Mouse (Mus musculus): ENCODE measurements around the gene Pde4c. TPM values are rescaled to one million over a fixed set of nuclear protein-coding genes. Genes with fewer than 3 reads are reported as not detected.

Pde4c gene
- total and polyA plus RNA-seq, 2 experiments from 2014 or later = 0.23 to 0.48 TPM

GRCm38 (mm10) chr8:70795370-70795769 is 71.8 kb downstream of the Pde4c start:
- H3K27me3 ChIP-seq (ENCODE audit: insufficient read depth, low read length) = no peaks in the 10 kb centered on the region; the same call in none of the 2 replicates
- ATAC-seq (no peak), DNase-seq (no peak)
- H3K4me1 ChIP-seq (ENCODE audit: insufficient read depth) = peaks cover 28% of the 10 kb centered on the region
- no peaks in the 10 kb centered on the region for H3K9me3 ChIP-seq (ENCODE audit: low read length)
- H3K9ac ChIP-seq = no peak overlapping the region
- 89% methylated on average over 2 of the region's 2 CpGs for WGBS
- H3K27ac ChIP-seq (ENCODE audit: low read depth, low read length) = no peak overlapping the region
- TF ChIP-seq CTCF (IDR thresholded peaks at IDR 0.05; ENCODE audit: low read depth) = peak; percentile 39
- H3K4me3 ChIP-seq (ENCODE audit: low read depth, low read length) = no peak overlapping the region
- no peaks in the 10 kb centered on the region for H3K36me3 ChIP-seq (ENCODE audit: insufficient read depth)
- no peak overlapping the region for H3K4me2 ChIP-seq (ENCODE audit: low read depth)

GRCm38 (mm10) chr8:70796403-70797080 is 73.0 kb downstream of the Pde4c start:
- Histone ChIP-seq H3K4me3 (ENCODE audit: low read depth, low read length) (peak overlapping the region; percentile 62), H3K27ac (ENCODE audit: low read depth, low read length) (peak overlapping the region; percentile 59; the same call in 1 of the 2 replicates), H3K27me3 (ENCODE audit: insufficient read depth, low read length) (no peaks in the 10 kb centered on the region; the same call in none of the 2 replicates), H3K4me2 (ENCODE audit: low read depth) (peak overlapping the region; percentile 94), H3K36me3 (ENCODE audit: insufficient read depth) (no peaks in the 10 kb centered on the region), H3K9me3 (ENCODE audit: low read length) (no peaks in the 10 kb centered on the region), H3K9ac (peak overlapping the region; percentile 59), H3K4me1 (ENCODE audit: insufficient read depth) (peaks cover 30% of the 10 kb centered on the region)
- DNase-seq (no peak), ATAC-seq (no peak)
- 1% methylated on average over 52 of the region's 54 CpGs for WGBS
- TF ChIP-seq CTCF (IDR thresholded peaks at IDR 0.05; ENCODE audit: low read depth) = no peak

DNA sequence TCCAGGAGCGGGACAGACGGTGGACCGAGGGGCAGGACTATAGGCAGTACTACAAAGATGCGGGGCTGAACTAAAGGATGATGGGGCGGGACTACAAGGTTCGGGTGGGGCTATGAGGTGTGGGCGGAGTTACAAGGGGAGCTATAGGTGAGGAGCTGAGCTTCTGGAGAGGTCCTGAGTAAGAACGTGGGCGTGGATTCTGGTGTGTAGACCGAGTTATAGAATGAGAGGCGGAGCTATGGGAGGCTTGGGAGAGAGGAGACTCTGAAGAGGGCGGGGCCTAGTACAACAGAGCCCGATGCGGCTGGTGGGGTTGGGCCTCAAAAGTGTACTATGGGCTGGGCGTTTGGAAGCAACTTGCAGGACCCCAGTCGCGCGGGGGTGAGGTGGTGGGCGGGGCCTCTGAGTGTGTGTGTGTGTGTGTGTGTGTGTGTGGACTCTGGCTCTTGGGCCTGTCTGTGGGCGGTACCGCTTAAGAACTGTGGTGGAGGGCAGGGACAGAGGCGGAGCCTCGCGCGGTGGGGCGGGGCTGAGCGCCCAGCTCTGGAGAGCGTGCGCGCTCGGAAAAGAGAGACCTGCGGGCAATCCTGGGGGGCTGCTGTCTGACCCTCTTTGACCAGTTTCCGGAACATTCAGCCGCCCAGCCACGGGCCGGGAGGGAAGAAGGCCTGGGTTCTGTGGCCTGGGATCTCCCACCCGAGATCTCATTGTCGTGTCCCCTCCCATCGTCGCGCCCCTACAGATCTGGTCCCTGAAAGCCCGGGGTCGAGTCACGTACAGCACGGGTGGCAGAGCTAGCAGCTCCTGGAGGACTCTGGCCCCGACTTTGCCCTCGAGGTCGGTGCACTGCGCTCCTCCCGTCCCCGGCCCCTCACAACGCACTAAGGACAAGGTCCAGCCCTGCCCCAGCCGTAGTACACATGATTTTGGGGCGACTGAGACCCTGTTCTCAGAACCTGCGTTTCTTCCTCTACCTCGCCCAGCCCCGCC is 73.9 kb downstream of the Pde4c start:
- Histone ChIP-seq H3K36me3 (ENCODE audit: insufficient read depth) (no peaks in the 10 kb centered on the region), H3K27ac (ENCODE audit: low read depth, low read length) (peak overlapping the region; percentile 59), H3K9me3 (ENCODE audit: low read length) (no peaks in the 10 kb centered on the region), H3K27me3 (ENCODE audit: insufficient read depth, low read length) (no peaks in the 10 kb centered on the region; the same call in none of the 2 replicates), H3K4me2 (ENCODE audit: low read depth) (peak overlapping the region; percentile 94), H3K9ac (peak overlapping the region; percentile 59), H3K4me1 (ENCODE audit: insufficient read depth) (peaks cover 28% of the 10 kb centered on the region), H3K4me3 (ENCODE audit: low read depth, low read length) (peak overlapping the region; percentile 62)
- ATAC-seq = peak; percentile 75
- DNase-seq = peak; percentile 93
- no peak for TF ChIP-seq CTCF (IDR thresholded peaks at IDR 0.05; ENCODE audit: low read depth)
- 2% methylated on average over 57 of the region's 57 CpGs for WGBS

DNA sequence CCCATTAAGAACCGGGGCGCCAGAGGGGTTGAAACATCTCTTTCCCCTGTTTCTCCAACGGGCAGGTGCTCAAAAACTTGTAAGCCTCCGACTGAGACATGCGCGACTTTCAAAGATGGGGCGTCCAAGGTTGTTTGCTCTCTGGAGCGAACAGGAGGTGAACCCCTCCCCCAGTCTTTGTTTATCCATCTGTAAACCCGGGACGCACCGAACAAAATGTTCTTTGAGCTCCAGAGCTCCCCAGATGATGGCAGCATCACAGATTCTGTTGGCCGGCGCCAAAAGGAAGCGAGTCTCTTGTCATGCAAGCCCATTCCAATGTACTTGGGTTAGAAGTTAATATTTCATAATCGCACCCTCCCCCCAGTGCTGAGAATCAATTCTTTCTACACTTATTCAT is 74.8 kb downstream of the Pde4c start:
- H3K9ac ChIP-seq = peak overlapping the region; percentile 59; the same call in 1 of the 2 replicates
- peak overlapping the region; percentile 94 for H3K4me2 ChIP-seq (ENCODE audit: low read depth)
- TF ChIP-seq CTCF (IDR thresholded peaks at IDR 0.05; ENCODE audit: low read depth) = no peak
- WGBS = 11% methylated on average over 15 of the region's 15 CpGs
- no peaks in the 10 kb centered on the region for H3K36me3 ChIP-seq (ENCODE audit: insufficient read depth)
- H3K4me1 ChIP-seq (ENCODE audit: insufficient read depth) = peaks cover 22% of the 10 kb centered on the region
- peaks cover 5% of the 10 kb centered on the region for H3K27me3 ChIP-seq (ENCODE audit: insufficient read depth, low read length)
- no peak for ATAC-seq
- H3K9me3 ChIP-seq (ENCODE audit: low read length) = no peaks in the 10 kb centered on the region
- peak overlapping the region; percentile 62 for H3K4me3 ChIP-seq (ENCODE audit: low read depth, low read length)
- no peak overlapping the region for H3K27ac ChIP-seq (ENCODE audit: low read depth, low read length)
- peak; percentile 49 for DNase-seq

DNA sequence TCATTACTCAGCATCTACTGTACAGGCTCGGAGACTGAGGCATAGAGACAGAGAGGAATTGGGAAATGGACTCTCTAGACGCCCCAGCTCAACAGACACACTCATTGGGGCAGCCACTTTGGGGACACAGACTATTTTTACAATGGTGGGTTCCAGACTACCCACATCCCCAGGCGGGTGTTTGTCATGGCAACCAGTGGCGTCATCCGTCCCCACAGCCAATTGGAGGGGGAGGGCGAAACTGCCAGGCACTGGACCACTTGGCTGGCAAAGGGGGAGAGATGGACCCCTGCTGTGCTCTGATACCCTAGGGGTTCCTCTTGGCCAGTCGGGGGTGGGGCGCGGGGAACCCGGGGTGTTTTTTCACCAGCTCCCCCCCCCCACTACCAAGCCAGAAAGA is 77.1 kb downstream of the Pde4c start:
- TF ChIP-seq CTCF (IDR thresholded peaks at IDR 0.05; ENCODE audit: low read depth) = no peak
- WGBS = 48% methylated on average over 10 of the region's 10 CpGs
- no peak for ATAC-seq
- DNase-seq = no peak
- Histone ChIP-seq H3K4me2 (ENCODE audit: low read depth) (no peak overlapping the region), H3K27ac (ENCODE audit: low read depth, low read length) (no peak overlapping the region), H3K9me3 (ENCODE audit: low read length) (no peaks in the 10 kb centered on the region), H3K9ac (no peak overlapping the region), H3K4me1 (ENCODE audit: insufficient read depth) (peaks cover 30% of the 10 kb centered on the region), H3K36me3 (ENCODE audit: insufficient read depth) (no peaks in the 10 kb centered on the region), H3K27me3 (ENCODE audit: insufficient read depth, low read length) (peaks cover 14% of the 10 kb centered on the region), H3K4me3 (ENCODE audit: low read depth, low read length) (no peak overlapping the region)

Small RNAs within 50 kb of the gene (microRNA-seq; reads per million reads assigned to microRNA genes)
- 0.85 to 1.9 reads per million in 2 experiments for gene Mir7240

Other genes starting within 250 kb of the Pde4c start
- gene Klhl26, start 246.8 kb upstream of the Pde4c start, total RNA-seq (2014; rRNA removed) = 29.9 and 34.8 TPM in 2 replicates
- 30.8 and 35.3 TPM in 2 replicates for gene Klhl26, start 246.8 kb upstream of the Pde4c start, polyA plus RNA-seq (2015; fragmentation: Nextera tagmentation; extraction: Ambion mirVana)
- gene Tmem59l, start 236.4 kb upstream of the Pde4c start, total RNA-seq (2014; rRNA removed) = 96.0 and 115 TPM in 2 replicates
- gene Tmem59l, start 236.4 kb upstream of the Pde4c start, polyA plus RNA-seq (2015; fragmentation: Nextera tagmentation; extraction: Ambion mirVana) = 147 and 150 TPM in 2 replicates
- 6.5 and 20.9 TPM in 2 replicates for gene Crlf1, start 230.6 kb upstream of the Pde4c start, total RNA-seq (2014; rRNA removed)
- gene Crlf1, start 230.6 kb upstream of the Pde4c start, polyA plus RNA-seq (2015; fragmentation: Nextera tagmentation; extraction: Ambion mirVana) = 24.6 and 34.5 TPM in 2 replicates
- gene Rex1bd, start 217.0 kb upstream of the Pde4c start, total RNA-seq (2014; rRNA removed) = 130 and 148 TPM in 2 replicates
- 200 and 247 TPM in 2 replicates for gene Rex1bd, start 217.0 kb upstream of the Pde4c start, polyA plus RNA-seq (2015; fragmentation: Nextera tagmentation; extraction: Ambion mirVana)
- gene Uba52, start 212.9 kb upstream of the Pde4c start, total RNA-seq (2014; rRNA removed) = 459 and 595 TPM in 2 replicates
- gene Uba52, start 212.9 kb upstream of the Pde4c start, polyA plus RNA-seq (2015; fragmentation: Nextera tagmentation; extraction: Ambion mirVana) = 808 and 1,035 TPM in 2 replicates
- 559 and 592 TPM in 2 replicates for gene Fkbp8, start 196.0 kb upstream of the Pde4c start, total RNA-seq (2014; rRNA removed)
- gene Fkbp8, start 196.0 kb upstream of the Pde4c start, polyA plus RNA-seq (2015; fragmentation: Nextera tagmentation; extraction: Ambion mirVana) = 385 and 426 TPM in 2 replicates
- 39.1 and 43.5 TPM in 2 replicates for gene Kxd1, start 195.8 kb upstream of the Pde4c start, total RNA-seq (2014; rRNA removed)
- gene Kxd1, start 195.8 kb upstream of the Pde4c start, polyA plus RNA-seq (2015; fragmentation: Nextera tagmentation; extraction: Ambion mirVana) = 51.6 and 51.9 TPM in 2 replicates
- gene Ell, start 184.3 kb upstream of the Pde4c start, total RNA-seq (2014; rRNA removed) = 16.2 and 18.4 TPM in 2 replicates
- gene Ell, start 184.3 kb upstream of the Pde4c start, polyA plus RNA-seq (2015; fragmentation: Nextera tagmentation; extraction: Ambion mirVana) = 9.7 and 11.0 TPM in 2 replicates
- 127 and 136 TPM in 2 replicates for gene Isyna1, start 129.3 kb upstream of the Pde4c start, total RNA-seq (2014; rRNA removed)
- gene Isyna1, start 129.3 kb upstream of the Pde4c start, polyA plus RNA-seq (2015; fragmentation: Nextera tagmentation; extraction: Ambion mirVana) = 93.3 and 106 TPM in 2 replicates
- 197 and 249 TPM in 2 replicates for gene Ssbp4, start 114.8 kb upstream of the Pde4c start, total RNA-seq (2014; rRNA removed)
- gene Ssbp4, start 114.8 kb upstream of the Pde4c start, polyA plus RNA-seq (2015; fragmentation: Nextera tagmentation; extraction: Ambion mirVana) = 204 and 221 TPM in 2 replicates
- 1.4 and 2.8 TPM in 2 replicates for gene Lrrc25, start 107.6 kb upstream of the Pde4c start, total RNA-seq (2014; rRNA removed)
- gene Lrrc25, start 107.6 kb upstream of the Pde4c start, polyA plus RNA-seq (2015; fragmentation: Nextera tagmentation; extraction: Ambion mirVana) = 1.2 TPM in 2 replicates
- 0.90 TPM in 1 of 2 replicates, not detected in the other for gene Gdf15, start 91.3 kb upstream of the Pde4c start, total RNA-seq (2014; rRNA removed)
- 0.18 and 0.26 TPM in 2 replicates for gene Gdf15, start 91.3 kb upstream of the Pde4c start, polyA plus RNA-seq (2015; fragmentation: Nextera tagmentation; extraction: Ambion mirVana)
- 22.1 and 23.8 TPM in 2 replicates for gene Pgpep1, start 63.3 kb upstream of the Pde4c start, total RNA-seq (2014; rRNA removed)
- gene Pgpep1, start 63.3 kb upstream of the Pde4c start, polyA plus RNA-seq (2015; fragmentation: Nextera tagmentation; extraction: Ambion mirVana) = 22.1 and 26.1 TPM in 2 replicates
- gene Lsm4, start 50.5 kb upstream of the Pde4c start, total RNA-seq (2014; rRNA removed) = 93.7 and 140 TPM in 2 replicates
- gene Lsm4, start 50.5 kb upstream of the Pde4c start, polyA plus RNA-seq (2015; fragmentation: Nextera tagmentation; extraction: Ambion mirVana) = 177 and 231 TPM in 2 replicates
- gene Jund, start 24.8 kb upstream of the Pde4c start, total RNA-seq (2014; rRNA removed) = 333 and 392 TPM in 2 replicates
- gene Jund, start 24.8 kb upstream of the Pde4c start, polyA plus RNA-seq (2015; fragmentation: Nextera tagmentation; extraction: Ambion mirVana) = 108 and 114 TPM in 2 replicates
- 0.33 TPM in 1 of 2 replicates, not detected in the other for gene Iqcn, start 20.3 kb upstream of the Pde4c start, total RNA-seq (2014; rRNA removed)
- 0.03 and 0.08 TPM in 2 replicates for gene Iqcn, start 20.3 kb upstream of the Pde4c start, polyA plus RNA-seq (2015; fragmentation: Nextera tagmentation; extraction: Ambion mirVana)
- not detected in 2 replicates for gene Gm3336, start 5.2 kb upstream of the Pde4c start, total RNA-seq (2014; rRNA removed)
- not detected in 2 replicates for gene Gm3336, start 5.2 kb upstream of the Pde4c start, polyA plus RNA-seq (2015; fragmentation: Nextera tagmentation; extraction: Ambion mirVana)
- 450 and 499 TPM in 2 replicates for gene Rab3a, start 31.0 kb downstream of the Pde4c start, total RNA-seq (2014; rRNA removed)
- gene Rab3a, start 31.0 kb downstream of the Pde4c start, polyA plus RNA-seq (2015; fragmentation: Nextera tagmentation; extraction: Ambion mirVana) = 632 and 673 TPM in 2 replicates
- gene Mpv17l2, start 37.2 kb downstream of the Pde4c start, total RNA-seq (2014; rRNA removed) = 33.7 and 39.9 TPM in 2 replicates
- gene Mpv17l2, start 37.2 kb downstream of the Pde4c start, polyA plus RNA-seq (2015; fragmentation: Nextera tagmentation; extraction: Ambion mirVana) = 60.4 and 61.9 TPM in 2 replicates
- gene Pik3r2, start 53.0 kb downstream of the Pde4c start, total RNA-seq (2014; rRNA removed) = 160 and 170 TPM in 2 replicates
- 147 and 153 TPM in 2 replicates for gene Pik3r2, start 53.0 kb downstream of the Pde4c start, polyA plus RNA-seq (2015; fragmentation: Nextera tagmentation; extraction: Ambion mirVana)
- gene Mast3, start 81.3 kb downstream of the Pde4c start, total RNA-seq (2014; rRNA removed) = 26.2 and 60.0 TPM in 2 replicates
- 20.3 and 25.2 TPM in 2 replicates for gene Mast3, start 81.3 kb downstream of the Pde4c start, polyA plus RNA-seq (2015; fragmentation: Nextera tagmentation; extraction: Ambion mirVana)
- 0.05 TPM in 1 of 2 replicates, not detected in the other for gene Il12rb1, start 84.7 kb downstream of the Pde4c start, total RNA-seq (2014; rRNA removed)
- not detected in 2 replicates for gene Il12rb1, start 84.7 kb downstream of the Pde4c start, polyA plus RNA-seq (2015; fragmentation: Nextera tagmentation; extraction: Ambion mirVana)
- 15.4 and 25.9 TPM in 2 replicates for gene Arrdc2, start 116.0 kb downstream of the Pde4c start, total RNA-seq (2014; rRNA removed)
- gene Arrdc2, start 116.0 kb downstream of the Pde4c start, polyA plus RNA-seq (2015; fragmentation: Nextera tagmentation; extraction: Ambion mirVana) = 5.6 and 7.1 TPM in 2 replicates
- 20.5 and 31.5 TPM in 2 replicates for gene Kcnn1, start 139.5 kb downstream of the Pde4c start, total RNA-seq (2014; rRNA removed)
- 9.4 and 9.8 TPM in 2 replicates for gene Kcnn1, start 139.5 kb downstream of the Pde4c start, polyA plus RNA-seq (2015; fragmentation: Nextera tagmentation; extraction: Ambion mirVana)
- 34.7 and 59.9 TPM in 2 replicates for gene Ccdc124, start 150.2 kb downstream of the Pde4c start, total RNA-seq (2014; rRNA removed)
- gene Ccdc124, start 150.2 kb downstream of the Pde4c start, polyA plus RNA-seq (2015; fragmentation: Nextera tagmentation; extraction: Ambion mirVana) = 161 and 175 TPM in 2 replicates
- gene Slc5a5, start 169.0 kb downstream of the Pde4c start, total RNA-seq (2014; rRNA removed) = 1.5 and 2.2 TPM in 2 replicates
- 2.4 and 3.6 TPM in 2 replicates for gene Slc5a5, start 169.0 kb downstream of the Pde4c start, polyA plus RNA-seq (2015; fragmentation: Nextera tagmentation; extraction: Ambion mirVana)
- gene Rpl18a, start 173.7 kb downstream of the Pde4c start, total RNA-seq (2014; rRNA removed) = 1,945 and 2,194 TPM in 2 replicates
- 2,793 and 3,853 TPM in 2 replicates for gene Rpl18a, start 173.7 kb downstream of the Pde4c start, polyA plus RNA-seq (2015; fragmentation: Nextera tagmentation; extraction: Ambion mirVana)
- gene Map1s, start 182.2 kb downstream of the Pde4c start, total RNA-seq (2014; rRNA removed) = 57.2 and 68.1 TPM in 2 replicates
- 52.7 and 63.9 TPM in 2 replicates for gene Map1s, start 182.2 kb downstream of the Pde4c start, polyA plus RNA-seq (2015; fragmentation: Nextera tagmentation; extraction: Ambion mirVana)